Mouse (Mus musculus): ENCODE measurements around the gene Cttnbp2. TPM values are rescaled to one million over a fixed set of nuclear protein-coding genes. Genes with fewer than 3 reads are reported as not detected.

The Cttnbp2 gene
- 43.4 and 44.3 TPM in 2 replicates for polyA plus RNA-seq (2015; fragmentation: Nextera tagmentation; extraction: Ambion mirVana)

GRCm38 (mm10) chr6:18514480-18515352, at the start of gene Cttnbp2:
Gene Cttnbp2, minus strand, starts transcription at chr6:18514843.
- Histone ChIP-seq H3K4me3 (replicated peaks) (peak within 1 kb of the TSS; percentile 88), H3K27ac (peak within 1 kb of the TSS; percentile 87), H3K27me3 (no peaks in the 10 kb centered on the region; the same call in 1 of the 2 replicates), H3K36me3 (no peaks in the 10 kb centered on the region), H3K9me3 (no peaks in the 10 kb centered on the region), H3K9ac (replicated peaks) (peak within 1 kb of the TSS; percentile 93), H3K4me2 (replicated peaks) (peak within 1 kb of the TSS; percentile 66), H3K4me1 (replicated peaks) (peaks cover 18% of the 10 kb centered on the region)
- WGBS: 1% methylated on average over 58 of the region's 70 CpGs
- peak; percentile 97 for ATAC-seq

GRCm38 (mm10) chr6:18559019-18559418, 44.4 kb upstream of the Cttnbp2 start:
- Histone ChIP-seq H3K36me3 (no peaks in the 10 kb centered on the region), H3K27me3 (no peaks in the 10 kb centered on the region), H3K4me3 (replicated peaks) (no peak overlapping the region), H3K9ac (replicated peaks) (no peak overlapping the region), H3K4me2 (replicated peaks) (no peak overlapping the region), H3K9me3 (no peaks in the 10 kb centered on the region), H3K27ac (no peak overlapping the region), H3K4me1 (replicated peaks) (no peaks in the 10 kb centered on the region)
- whole genome bisulfite sequencing: 100% methylated on average over 1 of the region's 1 CpGs
- no peak for ATAC-seq

GRCm38 (mm10) chr6:18547516-18548465, 33.1 kb upstream of the Cttnbp2 start:
- Histone ChIP-seq H3K4me1 (replicated peaks) (peaks cover 5% of the 10 kb centered on the region; the same call in 1 of the 2 replicates), H3K27me3 (no peaks in the 10 kb centered on the region), H3K9ac (replicated peaks) (no peak overlapping the region), H3K4me2 (replicated peaks) (no peak overlapping the region; the same call in 1 of the 2 replicates), H3K9me3 (no peaks in the 10 kb centered on the region), H3K27ac (no peak overlapping the region), H3K4me3 (replicated peaks) (no peak overlapping the region), H3K36me3 (no peaks in the 10 kb centered on the region)
- 65% methylated on average over 24 of the region's 24 CpGs for WGBS
- no peak for ATAC-seq

- peaks cover 5% of the 10 kb centered on the region; the same call in 1 of the 2 replicates for H3K4me1 ChIP-seq (replicated peaks)
- H3K4me3 ChIP-seq (replicated peaks): no peak overlapping the region
- H3K9ac ChIP-seq (replicated peaks): no peak overlapping the region
- H3K27ac ChIP-seq: no peak overlapping the region
- no peaks in the 10 kb centered on the region for H3K36me3 ChIP-seq
- H3K27me3 ChIP-seq: no peaks in the 10 kb centered on the region
- WGBS: 68% methylated on average over 2 of the region's 2 CpGs
- H3K4me2 ChIP-seq (replicated peaks): no peak overlapping the region
- H3K9me3 ChIP-seq: no peaks in the 10 kb centered on the region
- ATAC-seq: no peak
Observed at GRCm38 (mm10) chr6:18543878-18544277, 29.2 kb upstream of the Cttnbp2 start.

DNA sequence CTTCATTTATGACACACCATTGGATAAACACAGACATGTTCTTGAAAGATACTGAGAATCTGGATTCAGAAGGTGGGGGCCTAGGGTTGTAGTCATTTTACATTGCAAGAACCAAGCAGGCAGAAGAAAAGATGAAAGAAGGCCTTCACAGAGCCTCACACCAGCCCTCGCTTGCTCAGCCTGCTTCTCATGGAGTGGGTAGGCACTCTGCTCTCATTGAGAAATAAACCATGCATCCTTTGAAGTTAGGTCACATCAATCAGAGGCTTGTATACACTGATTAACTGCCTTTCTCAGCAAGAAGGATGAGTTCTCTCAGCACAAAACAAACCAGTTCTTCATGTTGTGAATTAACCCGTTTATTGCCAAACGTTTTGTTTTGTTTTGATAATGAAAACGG, 25.8 kb upstream of the Cttnbp2 start:
- Histone ChIP-seq H3K4me3 (replicated peaks) (no peak overlapping the region), H3K27ac (no peak overlapping the region), H3K36me3 (no peaks in the 10 kb centered on the region), H3K27me3 (no peaks in the 10 kb centered on the region), H3K4me2 (replicated peaks) (no peak overlapping the region), H3K4me1 (replicated peaks) (no peaks in the 10 kb centered on the region), H3K9ac (replicated peaks) (no peak overlapping the region), H3K9me3 (no peaks in the 10 kb centered on the region)
- 65% methylated on average over 4 of the region's 4 CpGs for WGBS
- ATAC-seq: no peak

GRCm38 (mm10) chr6:18530394-18530793, 15.8 kb upstream of the Cttnbp2 start:
- Histone ChIP-seq H3K4me3 (replicated peaks) (no peak overlapping the region), H3K9me3 (no peaks in the 10 kb centered on the region), H3K4me2 (replicated peaks) (no peak overlapping the region), H3K9ac (replicated peaks) (no peak overlapping the region), H3K27me3 (no peaks in the 10 kb centered on the region), H3K4me1 (replicated peaks) (no peaks in the 10 kb centered on the region), H3K27ac (no peak overlapping the region), H3K36me3 (no peaks in the 10 kb centered on the region)
- 92% methylated on average over 3 of the region's 3 CpGs for WGBS
- no peak for ATAC-seq

GRCm38 (mm10) chr6:18517626-18518025, 3.0 kb upstream of the Cttnbp2 start:
- H3K27ac ChIP-seq: no peak overlapping the region
- WGBS: 85% methylated on average over 2 of the region's 2 CpGs

GRCm38 (mm10) chr6:18513611-18514473, 801 bp downstream of the Cttnbp2 start:
- peak overlapping the region; percentile 87 for H3K27ac ChIP-seq
- peak overlapping the region; percentile 88 for H3K4me3 ChIP-seq (replicated peaks)
- no peaks in the 10 kb centered on the region; the same call in 1 of the 2 replicates for H3K27me3 ChIP-seq
- WGBS: 2% methylated on average over 26 of the region's 28 CpGs
- peak overlapping the region; percentile 66 for H3K4me2 ChIP-seq (replicated peaks)
- H3K36me3 ChIP-seq: no peaks in the 10 kb centered on the region
- peak overlapping the region; percentile 93 for H3K9ac ChIP-seq (replicated peaks)
- ATAC-seq: peak; percentile 77
- peaks cover 18% of the 10 kb centered on the region for H3K4me1 ChIP-seq (replicated peaks)
- no peaks in the 10 kb centered on the region for H3K9me3 ChIP-seq

More at GRCm38 (mm10) chr6:18517626-18518025, 3.0 kb upstream of the Cttnbp2 start:
- Histone ChIP-seq H3K9ac (replicated peaks) (no peak overlapping the region), H3K36me3 (no peaks in the 10 kb centered on the region), H3K27me3 (no peaks in the 10 kb centered on the region; the same call in 1 of the 2 replicates), H3K4me1 (replicated peaks) (peaks cover 14% of the 10 kb centered on the region), H3K4me3 (replicated peaks) (no peak overlapping the region), H3K4me2 (replicated peaks) (no peak overlapping the region), H3K9me3 (no peaks in the 10 kb centered on the region)
- ATAC-seq: no peak

- H3K9ac ChIP-seq (replicated peaks): no peak overlapping the region
Observed at GRCm38 (mm10) chr6:18511886-18512285, 2.8 kb downstream of the Cttnbp2 start.

DNA sequence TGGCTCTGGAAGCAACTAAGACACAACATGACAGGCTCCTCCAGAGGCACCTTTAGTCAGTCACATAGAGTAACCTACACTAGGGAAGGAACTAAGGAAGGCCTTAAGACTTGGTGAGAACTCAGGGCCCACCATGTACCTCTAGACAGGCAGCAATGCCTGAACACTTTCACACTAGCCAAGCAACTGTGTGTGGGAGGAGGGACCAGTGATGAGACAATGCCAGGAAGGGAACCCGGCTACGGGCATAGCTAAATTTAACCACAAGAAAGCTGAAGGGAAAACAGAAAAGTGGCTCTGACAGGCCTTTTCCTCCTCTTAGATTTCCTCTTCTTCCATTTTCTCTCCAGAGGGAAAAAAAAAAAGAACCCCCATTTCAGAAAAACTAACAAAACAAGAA, 6.6 kb downstream of the Cttnbp2 start:
- no peaks in the 10 kb centered on the region for H3K27me3 ChIP-seq
- no peak overlapping the region for H3K9ac ChIP-seq (replicated peaks)
- H3K4me3 ChIP-seq (replicated peaks): no peak overlapping the region
- ATAC-seq: no peak
- WGBS: 86% methylated on average over 2 of the region's 2 CpGs
- no peak overlapping the region for H3K27ac ChIP-seq
- H3K4me1 ChIP-seq (replicated peaks): peaks cover 7% of the 10 kb centered on the region
- no peaks in the 10 kb centered on the region for H3K36me3 ChIP-seq
- H3K9me3 ChIP-seq: no peaks in the 10 kb centered on the region
- H3K4me2 ChIP-seq (replicated peaks): no peak overlapping the region

More at GRCm38 (mm10) chr6:18511886-18512285, 2.8 kb downstream of the Cttnbp2 start:
- Histone ChIP-seq H3K36me3 (no peaks in the 10 kb centered on the region), H3K27ac (no peak overlapping the region), H3K4me3 (replicated peaks) (peak overlapping the region; percentile 8; the same call in 1 of the 2 replicates), H3K4me2 (replicated peaks) (peak overlapping the region; percentile 37), H3K27me3 (no peaks in the 10 kb centered on the region; the same call in 1 of the 2 replicates), H3K4me1 (replicated peaks) (peaks cover 18% of the 10 kb centered on the region), H3K9me3 (no peaks in the 10 kb centered on the region)
- no peak for ATAC-seq
- WGBS: 82% methylated on average over 6 of the region's 6 CpGs

GRCm38 (mm10) chr6:18499833-18500232, 14.8 kb downstream of the Cttnbp2 start:
- Histone ChIP-seq H3K9ac (replicated peaks) (no peak overlapping the region), H3K9me3 (no peaks in the 10 kb centered on the region), H3K27ac (no peak overlapping the region), H3K4me3 (replicated peaks) (no peak overlapping the region), H3K27me3 (no peaks in the 10 kb centered on the region), H3K36me3 (peaks cover 15% of the 10 kb centered on the region), H3K4me2 (replicated peaks) (no peak overlapping the region), H3K4me1 (replicated peaks) (no peaks in the 10 kb centered on the region)
- WGBS: 78% methylated on average over 5 of the region's 5 CpGs
- no peak for ATAC-seq
